Mouse (Mus musculus) hindbrain, embryonic 16.5 days (tissue): ENCODE results near the gene Supt4a. TPM values are rescaled to one million over a fixed set of nuclear protein-coding genes. Genes with fewer than 3 reads are reported as not detected.

Source experiments
- ATAC-seq: fragments of 200-750 bp; cut with Nextera tagmentation; 2 replicates; pipeline ENCODE4 v1.8.0; 2017; ENCODE audit warnings: moderate TSS enrichment, moderate library complexity
- H3K27ac ChIP-seq: fragments of 300-500 bp; sonication (generic); 2 replicates; pipeline ENCODE4 v1.5.1; 2014; ENCODE audit warnings: low read depth, mild to moderate bottlenecking, control low read depth, low read length, moderate library complexity
- H3K27me3 ChIP-seq: fragments of 300-500 bp; sonication (generic); replicated peaks from 2 replicates; pipeline ENCODE4 v1.6.1; 2014; ENCODE audit warnings: low read length; ENCODE audit not compliant: control insufficient read depth, insufficient read depth
- H3K36me3 ChIP-seq: fragments of 300-500 bp; sonication (generic); 2 replicates; pipeline ENCODE4 v1.6.1; 2014; ENCODE audit warnings: mild to moderate bottlenecking, low read length, moderate library complexity, mixed read lengths; ENCODE audit not compliant: control insufficient read depth, insufficient read depth
- H3K4me1 ChIP-seq: fragments of 300-500 bp; sonication (generic); 2 replicates; pipeline ENCODE4 v1.6.1; 2014; ENCODE audit warnings: low read depth, low read length; ENCODE audit not compliant: control insufficient read depth, insufficient read depth
- H3K4me2 ChIP-seq: fragments of 300-500 bp; sonication (generic); 2 replicates; pipeline ENCODE4 v1.6.1; 2014; ENCODE audit warnings: mild to moderate bottlenecking, low read length, control low read depth, moderate library complexity
- H3K4me3 ChIP-seq: fragments of 300-500 bp; sonication (generic); 2 replicates; pipeline ENCODE4 v1.5.1; 2014; ENCODE audit warnings: mild to moderate bottlenecking, low read length, control low read depth, moderate library complexity
- H3K9ac ChIP-seq: fragments of 300-500 bp; sonication (generic); 2 replicates; pipeline ENCODE4 v1.6.1; 2014; ENCODE audit warnings: low read depth, mild to moderate bottlenecking, control low read depth, low read length, moderate library complexity
- H3K9me3 ChIP-seq: fragments of 300-500 bp; sonication (generic); 2 replicates; pipeline ENCODE4 v1.6.1; 2014; ENCODE audit warnings: mild to moderate bottlenecking, low read length, moderate library complexity; ENCODE audit not compliant: control insufficient read depth
- WGBS: fragments of 180-500 bp; shearing (Covaris S2); extraction: QIAGEN DNeasy Blood & Tissue Kit; methylation state at CpG from one replicate; pipeline ENCODE4 v1.1.7; 2014; 5-methylcytosine and 5-hydroxymethylcytosine counted together
- polyA plus RNA-seq: library from polyadenylated mRNA; unstranded; fragments of >200 nt; fragmentation: Nextera tagmentation; extraction: Ambion mirVana; gene quantifications from 2 replicates; pipeline ENCODE4 v1.2.1, GENCODE M21; 2015

The Supt4a gene
- polyA plus RNA-seq, 1 experiment from 2014 or later = 121 TPM

- Histone ChIP-seq H3K4me3 (no peak overlapping the region), H3K4me2 (no peak overlapping the region), H3K9me3 (no peaks in the 10 kb centered on the region), H3K27ac (no peak overlapping the region), H3K27me3 (no peaks in the 10 kb centered on the region), H3K36me3 (no peaks in the 10 kb centered on the region), H3K4me1 (peaks cover 2% of the 10 kb centered on the region; the same call in 1 of the 2 replicates), H3K9ac (no peak overlapping the region)
- ATAC-seq = no peak
- WGBS = 75% methylated on average over 9 of the region's 9 CpGs
Measured at GRCm38 (mm10) chr11:87720839-87721238, 16.5 kb upstream of the Supt4a start.

GRCm38 (mm10) chr11:87722168-87722567, 15.2 kb upstream of the Supt4a start:
- WGBS = 81% methylated on average over 3 of the region's 3 CpGs
- H3K4me1 ChIP-seq = peaks cover 2% of the 10 kb centered on the region; the same call in 1 of the 2 replicates
- H3K27me3 ChIP-seq = no peaks in the 10 kb centered on the region
- H3K27ac ChIP-seq = no peak overlapping the region
- no peak for ATAC-seq
- H3K4me2 ChIP-seq = no peak overlapping the region
- H3K9me3 ChIP-seq = no peaks in the 10 kb centered on the region
- H3K9ac ChIP-seq = no peak overlapping the region
- no peak overlapping the region for H3K4me3 ChIP-seq
- H3K36me3 ChIP-seq = no peaks in the 10 kb centered on the region

GRCm38 (mm10) chr11:87722891-87723290, 14.5 kb upstream of the Supt4a start:
- ATAC-seq = no peak
- no peak overlapping the region for H3K27ac ChIP-seq
- peaks cover 2% of the 10 kb centered on the region; the same call in 1 of the 2 replicates for H3K4me1 ChIP-seq
- WGBS = 81% methylated on average over 4 of the region's 4 CpGs
- no peaks in the 10 kb centered on the region for H3K36me3 ChIP-seq
- H3K9ac ChIP-seq = no peak overlapping the region
- no peaks in the 10 kb centered on the region for H3K27me3 ChIP-seq
- H3K4me3 ChIP-seq = no peak overlapping the region
- H3K9me3 ChIP-seq = no peaks in the 10 kb centered on the region
- H3K4me2 ChIP-seq = no peak overlapping the region

GRCm38 (mm10) chr11:87725515-87725914, 11.8 kb upstream of the Supt4a start:
- Histone ChIP-seq H3K36me3 (no peaks in the 10 kb centered on the region), H3K4me3 (no peak overlapping the region), H3K27ac (no peak overlapping the region), H3K4me1 (peaks cover 2% of the 10 kb centered on the region; the same call in 1 of the 2 replicates), H3K9ac (no peak overlapping the region), H3K27me3 (no peaks in the 10 kb centered on the region), H3K4me2 (no peak overlapping the region), H3K9me3 (no peaks in the 10 kb centered on the region)
- no peak for ATAC-seq

- Histone ChIP-seq H3K27me3 (no peaks in the 10 kb centered on the region), H3K9me3 (no peaks in the 10 kb centered on the region), H3K27ac (no peak overlapping the region), H3K4me2 (no peak overlapping the region), H3K4me3 (no peak overlapping the region), H3K4me1 (peaks cover 2% of the 10 kb centered on the region; the same call in 1 of the 2 replicates), H3K9ac (peak overlapping the region; percentile 8; the same call in 1 of the 2 replicates), H3K36me3 (no peaks in the 10 kb centered on the region)
- ATAC-seq = no peak; the same call in 1 of the 2 replicates
- 29% methylated on average over 6 of the region's 6 CpGs for WGBS
Measured at GRCm38 (mm10) chr11:87725964-87726562, 11.3 kb upstream of the Supt4a start.

GRCm38 (mm10) chr11:87727021-87727420, 10.3 kb upstream of the Supt4a start:
- H3K27me3 ChIP-seq = no peaks in the 10 kb centered on the region
- H3K9me3 ChIP-seq = no peaks in the 10 kb centered on the region
- H3K4me1 ChIP-seq = peaks cover 2% of the 10 kb centered on the region; the same call in 1 of the 2 replicates
- H3K4me3 ChIP-seq = no peak overlapping the region
- no peak overlapping the region for H3K4me2 ChIP-seq
- no peak for ATAC-seq
- 70% methylated on average over 11 of the region's 11 CpGs for WGBS
- no peaks in the 10 kb centered on the region for H3K36me3 ChIP-seq
- no peak overlapping the region for H3K27ac ChIP-seq
- H3K9ac ChIP-seq = no peak overlapping the region

GRCm38 (mm10) chr11:87727471-87727870, 9.9 kb upstream of the Supt4a start:
- no peaks in the 10 kb centered on the region for H3K36me3 ChIP-seq
- ATAC-seq = no peak
- peaks cover 2% of the 10 kb centered on the region; the same call in 1 of the 2 replicates for H3K4me1 ChIP-seq
- WGBS = 81% methylated on average over 3 of the region's 4 CpGs
- H3K9ac ChIP-seq = no peak overlapping the region
- H3K4me2 ChIP-seq = no peak overlapping the region
- H3K27me3 ChIP-seq = no peaks in the 10 kb centered on the region
- H3K4me3 ChIP-seq = no peak overlapping the region
- no peaks in the 10 kb centered on the region for H3K9me3 ChIP-seq
- no peak overlapping the region for H3K27ac ChIP-seq

- no peaks in the 10 kb centered on the region for H3K36me3 ChIP-seq
- H3K9ac ChIP-seq = no peak overlapping the region
- ATAC-seq = no peak
- peaks cover 3% of the 10 kb centered on the region; the same call in 1 of the 2 replicates for H3K27me3 ChIP-seq
- H3K4me2 ChIP-seq = no peak overlapping the region
- H3K27ac ChIP-seq = no peak overlapping the region
- H3K4me3 ChIP-seq = no peak overlapping the region
- peaks cover 4% of the 10 kb centered on the region; the same call in 1 of the 2 replicates for H3K4me1 ChIP-seq
- whole genome bisulfite sequencing = 68% methylated on average over 18 of the region's 18 CpGs
- no peaks in the 10 kb centered on the region for H3K9me3 ChIP-seq
Measured at GRCm38 (mm10) chr11:87728850-87729592, 8.3 kb upstream of the Supt4a start.

GRCm38 (mm10) chr11:87729593-87730185, 7.7 kb upstream of the Supt4a start:
- no peak overlapping the region for H3K4me3 ChIP-seq
- no peak for ATAC-seq
- peaks cover 3% of the 10 kb centered on the region; the same call in 1 of the 2 replicates for H3K27me3 ChIP-seq
- H3K4me1 ChIP-seq = peaks cover 4% of the 10 kb centered on the region; the same call in 1 of the 2 replicates
- no peaks in the 10 kb centered on the region for H3K9me3 ChIP-seq
- H3K27ac ChIP-seq = no peak overlapping the region
- no peaks in the 10 kb centered on the region for H3K36me3 ChIP-seq
- no peak overlapping the region for H3K9ac ChIP-seq
- WGBS = 91% methylated on average over 13 of the region's 13 CpGs
- no peak overlapping the region for H3K4me2 ChIP-seq
